Mouse (Mus musculus): ENCODE measurements around the gene Myh15. TPM values are rescaled to one million over a fixed set of nuclear protein-coding genes. Genes with fewer than 3 reads are reported as not detected.

Myh15 gene
- polyA plus RNA-seq, 1 experiment, result 0.07 TPM

Other genes starting within 250 kb of the Myh15 start
- gene Retnlb, start 240.6 kb upstream of the Myh15 start, polyA plus RNA-seq (2012; rRNA removed), result not detected in 2 replicates
- gene Retnla, start 214.9 kb upstream of the Myh15 start, polyA plus RNA-seq (2012; rRNA removed), result 193 and 210 TPM in 2 replicates
- gene Retnlg, start 184.9 kb upstream of the Myh15 start, polyA plus RNA-seq (2012; rRNA removed), result 4.3 TPM in 2 replicates
- 9.7 and 10.4 TPM in 2 replicates for gene Dzip3, start 63.3 kb upstream of the Myh15 start, polyA plus RNA-seq (2012; rRNA removed)
- 2.7 TPM in 2 replicates for gene Cip2a, start 63.3 kb upstream of the Myh15 start, polyA plus RNA-seq (2012; rRNA removed)

Data from urinary bladder, adult 2 months (tissue).